Mouse (Mus musculus) mouse trophoblast stem cell (cell line): ENCODE results near the gene Marc2.

Source experiments
- in situ Hi-C, 2 experiments: fragments of 300-500 bp; cut with MseI, MboI; formaldehyde crosslinking; loops; 2 replicates in 1 of 2; 3 replicates in 1 of 2; pipeline ENCODE4 v1.15.1; 2025

The Marc2 gene

GRCm38 (mm10) chr1:184857216-184857615 is 11.0 kb upstream of the Marc2 start:
- in situ Hi-C loops = no loop called here

- in situ Hi-C loops = no loop called here
These were observed 7.7 kb upstream of the Marc2 start for GRCm38 (mm10) chr1:184853922-184854321.

GRCm38 (mm10) chr1:184853339-184853738 is 7.1 kb upstream of the Marc2 start:
- in situ Hi-C loops = no loop called here

GRCm38 (mm10) chr1:184851741-184852618 is 5.7 kb upstream of the Marc2 start:
- in situ Hi-C loops = no loop called here

- in situ Hi-C loops = no loop called here
These were observed 4.9 kb upstream of the Marc2 start for GRCm38 (mm10) chr1:184851166-184851565.

GRCm38 (mm10) chr1:184846973-184847372 is 722 bp upstream of the Marc2 start:
- in situ Hi-C loops = no loop called here

GRCm38 (mm10) chr1:184845111-184846071 is 860 bp downstream of the Marc2 start:
- in situ Hi-C loops = no loop called here

GRCm38 (mm10) chr1:184844326-184845066 is 1.8 kb downstream of the Marc2 start:
- in situ Hi-C loops = no loop called here

- in situ Hi-C loops = no loop called here
These were observed 8.6 kb downstream of the Marc2 start for GRCm38 (mm10) chr1:184837649-184838048.

- in situ Hi-C loops = no loop called here
These were observed 9.9 kb downstream of the Marc2 start for GRCm38 (mm10) chr1:184836350-184836749.

GRCm38 (mm10) chr1:184833499-184833898 is 12.8 kb downstream of the Marc2 start:
- in situ Hi-C loops = no loop called here

GRCm38 (mm10) chr1:184832211-184832610 is 14.0 kb downstream of the Marc2 start:
- in situ Hi-C loops = no loop called here

- in situ Hi-C loops = no loop called here
These were observed 16.4 kb downstream of the Marc2 start for GRCm38 (mm10) chr1:184829897-184830296.

GRCm38 (mm10) chr1:184827175-184827701 is 19.0 kb downstream of the Marc2 start:
- in situ Hi-C loops = no loop called here

- in situ Hi-C loops = no loop called here
These were observed 21.2 kb downstream of the Marc2 start for GRCm38 (mm10) chr1:184825093-184825492.

GRCm38 (mm10) chr1:184824439-184824851 is 21.8 kb downstream of the Marc2 start:
- in situ Hi-C loops = no loop called here

GRCm38 (mm10) chr1:184822678-184823077 is 23.6 kb downstream of the Marc2 start:
- in situ Hi-C loops = no loop called here

- in situ Hi-C loops = no loop called here
These were observed 28.5 kb downstream of the Marc2 start for GRCm38 (mm10) chr1:184817768-184818167.

GRCm38 (mm10) chr1:184811716-184812250 is 34.5 kb downstream of the Marc2 start:
- in situ Hi-C loops = no loop called here

- in situ Hi-C loops = no loop called here
These were observed 35.3 kb downstream of the Marc2 start, which contains the start of gene Marc1 for GRCm38 (mm10) chr1:184810780-184811575. Gene Marc1 (minus strand): TSS chr1:184811313.
